Mouse (Mus musculus): Measurements from ENCODE around the gene Pibf1. TPM values are rescaled to one million over a fixed set of nuclear protein-coding genes. Genes with fewer than 3 reads are reported as not detected.

Gene Pibf1
- polyA plus RNA-seq (2015; fragmentation: Nextera tagmentation; extraction: Ambion mirVana): 12.9 and 13.9 TPM in 2 replicates

DNA sequence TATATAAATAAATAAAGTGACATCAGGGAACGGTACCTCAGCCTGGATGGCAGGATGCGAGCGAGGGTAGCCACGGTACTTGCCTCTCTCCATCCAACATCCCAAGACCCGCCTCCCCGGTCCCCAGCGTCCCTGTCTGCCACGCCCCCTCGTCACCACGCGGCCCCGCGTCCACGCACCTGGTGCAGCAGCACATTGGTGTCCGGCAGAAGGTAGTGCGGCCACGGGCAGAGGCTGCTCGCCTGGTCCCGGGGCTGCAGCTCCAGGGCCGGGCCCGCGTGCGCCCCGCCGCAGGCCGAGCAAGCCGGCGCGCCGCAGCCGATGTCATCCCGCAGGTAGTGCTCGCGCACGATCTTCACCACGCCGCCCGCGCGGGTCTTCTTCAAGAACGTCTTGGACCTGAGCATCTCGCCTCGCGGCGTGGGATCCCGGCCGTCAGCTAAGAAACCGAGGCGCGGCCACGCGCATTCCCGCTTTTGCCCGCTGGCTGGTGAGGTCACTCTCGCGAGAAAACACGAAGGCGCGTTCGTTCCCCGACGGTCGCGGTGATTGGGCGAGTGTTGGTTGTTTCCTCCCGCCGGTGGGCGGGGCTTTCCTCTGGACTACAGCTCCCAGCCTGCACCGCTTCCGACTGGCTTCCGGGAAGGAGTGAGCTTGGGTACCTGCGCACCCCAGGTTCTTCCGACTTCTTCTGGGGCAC, at the start of gene Pibf1, which contains the start of gene Dis3:
TSS of gene Pibf1 (plus strand) at position 158 of the 700 bp plus-strand sequence.
TSS of gene Dis3 (minus strand) at position 504 of the 700 bp plus-strand sequence.

DNA sequence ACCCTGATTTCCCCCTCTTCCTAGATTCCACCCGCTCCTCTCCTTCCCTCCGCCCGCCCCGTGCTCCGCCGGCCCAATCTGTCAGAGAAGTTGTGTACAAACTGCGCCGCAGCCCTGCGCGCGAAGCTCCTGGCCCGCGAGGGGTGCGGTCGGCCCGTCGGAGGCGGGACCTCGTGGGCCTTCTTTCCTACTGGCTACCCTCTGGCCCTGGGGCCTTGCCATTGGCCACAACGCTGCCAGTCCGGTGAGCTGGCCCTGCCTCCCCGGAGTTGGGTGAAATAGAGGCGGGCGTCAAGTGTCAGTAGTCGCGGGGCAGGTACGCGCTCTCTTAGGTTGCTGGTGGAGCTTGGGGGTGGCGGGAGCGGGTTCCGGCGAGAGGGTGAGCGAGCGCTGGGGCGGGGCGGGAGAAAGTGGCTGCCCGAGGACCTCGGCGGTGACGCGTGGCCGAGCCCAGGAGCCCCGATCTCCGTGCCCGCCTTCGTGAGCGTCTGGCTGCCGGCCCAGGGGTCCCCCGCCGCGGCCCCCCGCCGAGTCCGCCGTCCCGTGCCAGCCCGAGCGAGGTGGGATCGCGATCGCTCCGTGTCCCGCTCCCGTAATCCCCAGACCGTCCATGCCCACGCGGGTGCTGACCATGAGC, 199.3 kb downstream of the Pibf1 start, which contains the start of gene Klf5:
TSS of gene Klf5 (plus strand) at position 307 of the 637 bp plus-strand sequence.

Other genes with a start within 250 kb of the Pibf1 start
- gene Rpl36a-ps1, start 105.1 kb upstream of the Pibf1 start, polyA plus RNA-seq (2015; fragmentation: Nextera tagmentation; extraction: Ambion mirVana): 2.3 and 2.9 TPM in 2 replicates
- gene Mzt1, start 53.3 kb upstream of the Pibf1 start, polyA plus RNA-seq (2015; fragmentation: Nextera tagmentation; extraction: Ambion mirVana): 50.3 and 51.5 TPM in 2 replicates
- 10.6 and 11.5 TPM in 2 replicates for gene Bora, start 53.2 kb upstream of the Pibf1 start, polyA plus RNA-seq (2015; fragmentation: Nextera tagmentation; extraction: Ambion mirVana)
- 12.3 and 13.9 TPM in 2 replicates for gene Dis3, start 346 bp downstream of the Pibf1 start, polyA plus RNA-seq (2015; fragmentation: Nextera tagmentation; extraction: Ambion mirVana)
- gene Klf5, start 199.3 kb downstream of the Pibf1 start, polyA plus RNA-seq (2015; fragmentation: Nextera tagmentation; extraction: Ambion mirVana): 15.6 and 15.7 TPM in 2 replicates